21 mouse cellular contexts compared by ENCODE assay signal in the genomic region with DNA sequence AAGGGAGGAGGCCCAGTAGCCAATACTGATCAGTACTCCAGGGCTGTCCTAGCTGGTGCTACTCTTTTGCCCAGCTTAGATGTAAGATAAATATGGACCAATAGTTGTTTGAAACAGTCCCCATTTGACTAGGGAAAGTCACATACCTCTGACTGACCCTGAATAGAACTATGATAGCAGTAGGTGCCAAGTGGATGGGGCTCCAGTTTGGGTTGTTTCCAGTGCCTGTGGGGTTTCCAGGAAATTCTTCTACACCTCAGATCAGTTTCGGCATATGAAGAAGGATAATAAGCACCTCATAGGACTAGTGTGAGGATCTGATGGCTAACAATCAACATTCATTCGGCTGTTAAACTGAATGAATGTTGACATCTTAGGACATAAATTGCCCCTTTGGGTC. TPM values are rescaled to one million over a fixed set of nuclear protein-coding genes. Genes with fewer than 3 reads are reported as not detected.
DNase-seq lines count a peak whose midpoint lies in the region; ATAC-seq and TF ChIP-seq lines count a peak whose summit lies in the region.
"Had no signal": no experiment of that assay in that cellular context is flagged by ENCODE, and none has a peak within 500 bp of the region (broad histone marks: within the 10 kb centered on the region; RNA-seq: fewer than 3 reads in every experiment).

No protein-coding gene starts in this region.

- H3K4me3 ChIP-seq in cerebellum, adult 2 months (replicated peaks; ENCODE audit: insufficient read depth, low read depth, low read length) = no peak overlapping the region

- 18% methylated on average over 2 of the region's 2 CpGs for WGBS in cerebellum, adult 2 months

- TF ChIP-seq POLR2A in cerebellum, adult 2 months (IDR thresholded peaks at IDR 0.05; ENCODE audit: borderline replicate concordance, insufficient read depth, low read length) = no peak

- H3K4me1 ChIP-seq in cerebellum, adult 2 months (ENCODE audit: control insufficient read depth, insufficient read depth, low read length) = peaks cover 45% of the 10 kb centered on the region

- no peak for TF ChIP-seq CTCF in cerebellum, adult 2 months (IDR thresholded peaks at IDR 0.05; ENCODE audit: borderline replicate concordance, insufficient read depth, low read depth, low read length)

- DNase-seq in cerebellum, adult 2 months = no peak
- no peak for DNase-seq in cerebellum, adult 8-10 months
- DNase-seq in cerebellum, adult 9-10 months = peak; percentile 73
- peak; percentile 59 for DNase-seq in cerebellum, adult 9-11 months
- DNase-seq in cerebellum, postnatal 36 days = no peak
- DNase-seq: adrenal gland, adult 2 months; adrenal gland, adult 8-10 months; adrenal gland, postnatal 10 days; adrenal gland, postnatal 14 days; adrenal gland, postnatal 25 days; adrenal gland, postnatal 36 days; B cell, adult 2 months; cerebellum, adult 11 months; cerebellum, adult 11-12 months; cerebellum, adult 18-20 months had no signal

- H3K27ac ChIP-seq in cerebellum, adult 2 months (ENCODE audit: insufficient read depth, low read length) = peak overlapping the region; percentile 78

- H3K27me3 ChIP-seq in cerebellum, adult 2 months (ENCODE audit: control insufficient read depth, insufficient read depth, low read length) = no peaks in the 10 kb centered on the region
- H3K27me3 ChIP-seq: CH12.LX, Patski had no signal

- no peak for ATAC-seq in cerebellum, adult (ENCODE audit: insufficient number of reproducible peaks, low FRiP score, low TSS enrichment)
- ATAC-seq: activated CD4-positive, CD25-positive, alpha-beta regulatory T cell, adult 4 months; CD4-positive, CD25-positive, alpha-beta regulatory T cell, adult 4 months; Patski had no signal

RNA-seq across cellular contexts. Expression of gene Rapgef4, which starts 36.1 kb away (rescaled TPM):
- polyA plus RNA-seq in cerebellum, adult 2 months (2012; rRNA removed) = 192 and 200 TPM in 2 replicates
- polyA plus RNA-seq: G1E had no signal

Comparison
In these comparisons a context has a peak if more than half of its experiments do, and no peak if none do; other contexts are left out.
1. DNase-seq: peak in cerebellum, adult 9-10 months (single experiment) and cerebellum, adult 9-11 months (single experiment); none in cerebellum, adult 2 months (0 of 2), cerebellum, adult 8-10 months (single experiment) and cerebellum, postnatal 36 days (0 of 2).